Mouse (Mus musculus) adrenal gland, adult 18-20 months (tissue): ENCODE results near the gene Sqstm1. TPM values are rescaled to one million over a fixed set of nuclear protein-coding genes. Genes with fewer than 3 reads are reported as not detected.

Experiments
- DNase-seq, 2 experiments: peaks; one replicate each; pipeline ENCODE4 v3.0.0; 2021 to 2022; ENCODE audit warnings: low spot score in 2 of 2
- total RNA-seq, 2 experiments: library from RNA; stranded (reverse); gene quantifications; 1 replicate in 1 of 2; 2 replicates in 1 of 2; pipeline ENCODE4 v1.2.3; 2021

Sqstm1 gene
- total RNA-seq, 2 experiments from 2014 or later, result 715 to 956 TPM

GRCm38 (mm10) chr11:50231411-50231810 is 20.8 kb upstream of the Sqstm1 start:
- DNase-seq, result no peak

- DNase-seq, result no peak
These were observed 20.1 kb upstream of the Sqstm1 start for GRCm38 (mm10) chr11:50230481-50231304.

- DNase-seq, result no peak
These were observed 18.8 kb upstream of the Sqstm1 start for GRCm38 (mm10) chr11:50229252-50229910.

- no peak for DNase-seq
These were observed 18.1 kb upstream of the Sqstm1 start for GRCm38 (mm10) chr11:50228772-50229171.

- DNase-seq, result no peak
These were observed 17.1 kb upstream of the Sqstm1 start for GRCm38 (mm10) chr11:50227736-50228135.

- no peak for DNase-seq
These were observed 16.6 kb upstream of the Sqstm1 start for GRCm38 (mm10) chr11:50227226-50227625.

GRCm38 (mm10) chr11:50226406-50226805 is 15.8 kb upstream of the Sqstm1 start:
- DNase-seq, result no peak

- DNase-seq, result no peak
These were observed 15.2 kb upstream of the Sqstm1 start for GRCm38 (mm10) chr11:50225611-50226378.

GRCm38 (mm10) chr11:50224671-50225530 is 14.3 kb upstream of the Sqstm1 start:
- peak; percentile 93 to 94 for DNase-seq

- DNase-seq, result no peak
These were observed 13.4 kb upstream of the Sqstm1 start for GRCm38 (mm10) chr11:50223783-50224662.

GRCm38 (mm10) chr11:50222559-50223276 is 12.1 kb upstream of the Sqstm1 start:
- no peak for DNase-seq

- no peak for DNase-seq
These were observed 9.2 kb upstream of the Sqstm1 start for GRCm38 (mm10) chr11:50219833-50220232.

- DNase-seq, result no peak
These were observed 7.2 kb upstream of the Sqstm1 start for GRCm38 (mm10) chr11:50217811-50218210.

GRCm38 (mm10) chr11:50216724-50217366 is 6.2 kb upstream of the Sqstm1 start:
- no peak for DNase-seq

GRCm38 (mm10) chr11:50215633-50216032 is 5.0 kb upstream of the Sqstm1 start:
- DNase-seq, result no peak

- DNase-seq, result no peak
These were observed 4.0 kb upstream of the Sqstm1 start for GRCm38 (mm10) chr11:50214631-50215030.

GRCm38 (mm10) chr11:50212848-50213758 is 2.5 kb upstream of the Sqstm1 start:
- DNase-seq, result peak; percentile 74 to 84
